Mouse (Mus musculus) G1E (cell line): ENCODE measurements around the gene Srsf3. TPM values are rescaled to one million over a fixed set of nuclear protein-coding genes. Genes with fewer than 3 reads are reported as not detected.
A peak's percentile ranks its signal among the peaks of the same experiment; 100 is the strongest.

ENCODE experiments used
- ATAC-seq: 2 replicates; pipeline ENCODE4 v1.8.0; 2016; ENCODE audit warnings: mild to moderate bottlenecking; ENCODE audit not compliant: insufficient number of reproducible peaks, poor library complexity, low FRiP score, severe bottlenecking; ENCODE audit errors: extremely low read depth
- DNase-seq: peaks from one replicate; pipeline ENCODE4 v3.0.0; 2012; ENCODE audit warnings: low spot score
- H3K27me3 ChIP-seq: 2 replicates; pipeline ENCODE4 v1.6.1; 2012; ENCODE audit warnings: mild to moderate bottlenecking, low read length, inconsistent platforms; ENCODE audit not compliant: insufficient read depth
- H3K36me3 ChIP-seq: replicated peaks from 2 replicates; pipeline ENCODE3; 2012; ENCODE audit warnings: mild to moderate bottlenecking, inconsistent platforms
- H3K4me1 ChIP-seq: 2 replicates; pipeline ENCODE4 v1.6.1; 2012; ENCODE audit warnings: low read depth, low read length, inconsistent platforms, mixed read lengths; ENCODE audit not compliant: insufficient read depth
- H3K4me3 ChIP-seq: 2 replicates; pipeline ENCODE4 v1.5.1; 2012; ENCODE audit warnings: low read depth, mild to moderate bottlenecking, inconsistent platforms, low read length, moderate library complexity, mixed read lengths
- H3K9me3 ChIP-seq: replicated peaks from 2 replicates; pipeline ENCODE4 v1.6.1; 2012; ENCODE audit warnings: inconsistent platforms
- CTCF ChIP-seq: IDR thresholded peaks from 2 replicates; pipeline ENCODE4 v1.5.1; 2012; ENCODE audit warnings: low read depth, low read length, inconsistent platforms, mixed read lengths
- GATA1 ChIP-seq: IDR thresholded peaks from 2 replicates; pipeline ENCODE4 v1.6.1; 2012; ENCODE audit warnings: borderline replicate concordance, low read length, inconsistent platforms, mixed read lengths
- GATA2 ChIP-seq: IDR thresholded peaks from 2 replicates; pipeline ENCODE4 v1.6.1; 2012; ENCODE audit warnings: low read depth, low read length, inconsistent platforms, borderline replicate concordance
- POLR2AphosphoS5 ChIP-seq: IDR thresholded peaks from 2 replicates; pipeline ENCODE4 v1.6.1; 2012; ENCODE audit warnings: low read depth, low read length, inconsistent platforms; ENCODE audit not compliant: insufficient replicate concordance
- TAL1 ChIP-seq: conservative IDR thresholded peaks from 2 replicates; pipeline ENCODE4 v1.6.1; 2012; ENCODE audit warnings: low read depth, low read length, inconsistent platforms, mixed read lengths
- polyA plus RNA-seq: library from polyadenylated mRNA; stranded (reverse); fragments of >175 nt; gene quantifications from 2 replicates; pipeline ENCODE4 v1.2.3, GENCODE M21; 2012
- total RNA-seq, 2 experiments: library from RNA; stranded (forward) in 1 of 2; stranded (reverse) in 1 of 2; fragments of 200-1000 nt in 1 of 2; fragments of >200 nt in 1 of 2; fragmentation: Nextera tagmentation in 1 of 2; gene quantifications; 2 replicates each; pipeline ENCODE4 v1.2.3; 2014 to 2017

Gene Srsf3
- total and polyA plus RNA-seq, 3 experiments = 174 to 771 (median 258) TPM

DNA sequence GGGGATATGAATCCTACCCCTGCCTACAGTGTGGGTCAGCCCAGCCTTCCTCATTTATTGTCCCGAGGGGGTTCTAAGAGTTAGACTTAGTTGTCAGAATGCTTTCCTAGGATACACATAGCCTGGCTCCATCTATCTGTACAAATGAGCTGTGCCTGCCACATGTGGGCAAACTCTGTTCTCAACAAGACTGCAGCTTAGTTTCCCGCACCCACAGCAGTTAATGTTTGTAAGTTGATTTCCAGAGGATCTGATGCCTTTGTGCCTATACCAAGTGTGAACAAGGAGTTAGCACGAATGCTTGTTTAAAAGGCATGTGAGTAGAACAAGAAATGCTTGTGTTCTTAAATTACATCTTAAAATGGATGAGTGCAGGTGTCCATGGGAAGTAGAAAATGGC lies 11.2 kb downstream of the Srsf3 start:
- DNase-seq (no peak), ATAC-seq (no peak)
- Histone ChIP-seq H3K36me3 (peaks cover 78% of the 10 kb centered on the region), H3K27me3 (no peaks in the 10 kb centered on the region), H3K9me3 (no peaks in the 10 kb centered on the region), H3K4me1 (peaks cover 65% of the 10 kb centered on the region), H3K4me3 (no peak overlapping the region)
- peak; percentile 72; the same call in 1 of the 2 replicates for TF ChIP-seq POLR2AphosphoS5
- TF ChIP-seq GATA2 = no peak
- no peak for TF ChIP-seq TAL1
- TF ChIP-seq GATA1 = no peak
- TF ChIP-seq CTCF = no peak

DNA sequence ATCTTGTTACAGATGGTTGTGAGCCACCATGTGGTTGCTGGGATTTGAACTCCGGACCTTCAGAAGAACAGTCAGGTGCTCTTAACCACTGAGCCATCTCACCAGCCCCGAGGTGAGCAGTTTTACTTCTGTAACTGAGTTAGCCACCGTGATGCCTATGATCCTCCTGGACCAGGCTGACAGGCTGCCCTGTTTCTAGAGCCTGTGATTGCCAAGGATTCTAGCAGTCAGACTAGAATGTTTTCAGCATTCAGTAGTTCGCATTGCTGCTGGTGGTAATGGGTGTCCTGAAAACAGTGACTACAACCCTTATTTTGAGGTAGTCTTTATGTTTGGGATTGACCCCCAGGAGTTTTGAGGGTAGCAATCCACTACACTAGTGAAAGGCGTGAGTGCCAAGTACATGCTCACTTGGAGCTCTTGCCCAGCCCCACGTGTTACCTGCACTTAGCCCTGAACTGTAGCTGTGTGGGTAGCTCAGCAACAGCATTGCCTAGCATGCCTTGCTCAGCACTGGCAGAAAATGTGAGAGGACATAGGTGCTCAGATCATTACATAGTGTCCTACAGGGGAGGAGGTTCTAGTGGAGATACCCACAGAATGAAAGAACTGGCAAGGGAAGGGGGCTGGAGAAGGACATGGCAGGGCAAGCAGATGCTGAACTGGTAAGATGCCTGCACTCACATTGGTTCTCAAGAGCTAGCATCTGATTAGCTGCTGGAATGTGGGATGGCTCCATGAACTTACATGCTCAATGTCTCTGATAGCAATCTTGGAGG lies 11.9 kb downstream of the Srsf3 start:
- ATAC-seq = no peak
- Histone ChIP-seq H3K4me1 (peaks cover 64% of the 10 kb centered on the region), H3K27me3 (no peaks in the 10 kb centered on the region), H3K4me3 (no peak overlapping the region), H3K9me3 (no peaks in the 10 kb centered on the region), H3K36me3 (peaks cover 76% of the 10 kb centered on the region)
- DNase-seq = no peak
- TF ChIP-seq CTCF (no peak), TAL1 (no peak), POLR2AphosphoS5 (no peak), GATA2 (no peak), GATA1 (no peak)

DNA sequence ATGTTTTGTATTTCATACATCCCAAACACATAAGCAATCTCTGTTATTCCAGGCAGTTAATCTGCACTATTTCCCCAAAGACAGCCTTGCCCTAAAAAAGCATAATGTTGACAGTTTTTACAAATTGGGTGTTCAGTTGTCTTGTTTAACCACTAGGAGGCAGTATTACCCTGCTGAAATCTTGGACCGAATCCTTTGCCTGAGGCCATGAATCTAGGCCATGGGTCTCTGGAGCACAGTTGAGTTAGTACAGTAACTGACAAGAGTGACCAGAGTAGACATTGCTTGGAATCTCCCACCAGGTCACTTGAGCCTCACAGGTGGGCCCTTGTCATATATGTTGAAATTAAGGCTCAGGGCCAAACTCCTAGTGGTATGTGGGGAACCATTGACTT lies 12.5 kb downstream of the Srsf3 start:
- DNase-seq = no peak
- Histone ChIP-seq H3K4me1 (peaks cover 64% of the 10 kb centered on the region), H3K4me3 (no peak overlapping the region), H3K9me3 (no peaks in the 10 kb centered on the region), H3K36me3 (peaks cover 73% of the 10 kb centered on the region), H3K27me3 (no peaks in the 10 kb centered on the region)
- TF ChIP-seq CTCF (peak; percentile 62), POLR2AphosphoS5 (peak; percentile 27; the same call in 1 of the 2 replicates), TAL1 (no peak)
- no peak for ATAC-seq

DNA sequence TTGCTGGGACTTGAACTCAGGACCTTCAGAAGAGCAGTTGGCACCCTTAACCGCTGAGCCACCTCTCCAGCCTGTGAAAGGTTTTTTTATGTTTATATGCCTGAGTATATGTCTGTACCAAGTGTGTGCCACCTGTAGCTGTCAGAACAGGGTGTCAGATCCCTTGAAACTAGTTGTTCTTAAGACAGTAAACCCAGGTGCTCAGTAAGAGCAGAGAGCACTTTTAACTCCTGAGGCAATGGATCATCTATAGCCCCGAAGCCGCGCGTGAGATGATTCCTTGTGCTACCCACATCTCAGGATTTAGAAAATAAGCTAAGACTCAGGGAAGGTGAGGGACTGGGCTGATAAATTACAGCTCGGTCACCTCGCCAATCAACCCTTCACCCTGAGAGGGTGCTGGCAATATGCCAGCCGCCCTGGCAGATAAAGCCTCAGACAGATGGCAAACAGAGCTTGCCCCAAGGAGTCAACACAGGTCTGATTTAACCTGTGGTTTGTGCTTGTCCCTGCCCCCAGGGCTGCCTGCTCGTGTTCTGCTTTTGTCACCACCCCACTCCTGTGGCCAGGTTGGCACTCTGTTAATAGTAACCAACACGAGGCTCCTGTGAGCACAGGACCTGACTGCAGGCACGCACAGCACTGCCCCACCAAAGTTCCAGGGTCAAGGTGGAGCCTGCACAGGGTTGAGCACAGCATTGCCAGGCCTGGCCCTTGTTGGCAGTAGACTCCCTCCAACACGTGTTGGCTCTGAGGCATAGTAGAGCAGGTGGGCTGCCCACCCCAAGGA lies 13.5 kb downstream of the Srsf3 start:
- no peak for TF ChIP-seq CTCF
- TF ChIP-seq POLR2AphosphoS5 = peak; percentile 75; the same call in 1 of the 2 replicates
- TF ChIP-seq GATA2 = no peak
- TF ChIP-seq GATA1 = no peak
- Histone ChIP-seq H3K36me3 (peaks cover 68% of the 10 kb centered on the region), H3K4me1 (peaks cover 65% of the 10 kb centered on the region), H3K9me3 (no peaks in the 10 kb centered on the region), H3K27me3 (no peaks in the 10 kb centered on the region), H3K4me3 (no peak overlapping the region)
- ATAC-seq (no peak), DNase-seq (no peak)

DNA sequence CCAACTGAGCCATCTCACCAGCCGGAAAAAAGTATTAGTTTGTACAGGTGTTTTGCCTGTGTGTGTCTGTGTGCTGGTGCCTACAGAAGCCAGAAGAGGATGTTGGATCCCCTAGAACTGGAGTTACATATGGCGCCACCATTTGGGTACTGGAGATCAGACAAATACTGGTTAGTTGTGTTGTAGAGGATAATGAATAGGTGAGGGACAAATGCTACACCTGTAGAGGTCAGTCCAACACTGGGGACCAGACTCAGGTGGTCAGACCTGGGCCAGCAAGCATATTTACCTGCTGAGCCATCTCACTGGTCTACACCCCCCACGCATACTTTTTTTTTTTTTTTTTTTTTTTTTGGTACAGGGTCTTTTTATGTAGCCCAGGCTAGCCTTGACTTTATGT lies 14.4 kb downstream of the Srsf3 start:
- DNase-seq (no peak), ATAC-seq (no peak)
- Histone ChIP-seq H3K27me3 (no peaks in the 10 kb centered on the region), H3K36me3 (peaks cover 70% of the 10 kb centered on the region), H3K4me1 (peaks cover 65% of the 10 kb centered on the region), H3K4me3 (no peak overlapping the region), H3K9me3 (no peaks in the 10 kb centered on the region)
- TF ChIP-seq GATA1 (no peak), GATA2 (no peak), TAL1 (no peak), CTCF (no peak), POLR2AphosphoS5 (no peak)

GRCm38 (mm10) chr17:29047697-29048514 lies 15.5 kb downstream of the Srsf3 start:
- Histone ChIP-seq H3K27me3 (no peaks in the 10 kb centered on the region), H3K4me1 (peaks cover 57% of the 10 kb centered on the region), H3K9me3 (no peaks in the 10 kb centered on the region), H3K4me3 (no peak overlapping the region), H3K36me3 (peaks cover 72% of the 10 kb centered on the region)
- DNase-seq (no peak), ATAC-seq (no peak)
- TF ChIP-seq POLR2AphosphoS5 (peak; percentile 71; the same call in 1 of the 2 replicates), CTCF (no peak), GATA2 (no peak)
